Mouse (Mus musculus) kidney, embryonic 16.5 days (tissue): ENCODE data around the gene C530008M17Rik. TPM values are rescaled to one million over a fixed set of nuclear protein-coding genes. Genes with fewer than 3 reads are reported as not detected.

Experiments
- ATAC-seq: fragments of 200-750 bp; cut with Nextera tagmentation; 2 replicates; pipeline ENCODE4 v1.8.0; 2017; ENCODE audit warnings: moderate TSS enrichment; ENCODE audit not compliant: low FRiP score, low TSS enrichment
- H3K27ac ChIP-seq: fragments of 300-500 bp; sonication (generic); 2 replicates; pipeline ENCODE4 v1.5.1; 2014; ENCODE audit warnings: low read length
- H3K27me3 ChIP-seq: fragments of 300-500 bp; sonication (generic); 2 replicates; pipeline ENCODE4 v1.6.1; 2014; ENCODE audit warnings: low read length, control low read depth, mixed read lengths; ENCODE audit not compliant: insufficient read depth
- H3K36me3 ChIP-seq: fragments of 300-500 bp; sonication (generic); 2 replicates; pipeline ENCODE4 v1.6.1; 2014; ENCODE audit warnings: low read length, control low read depth, mixed read lengths; ENCODE audit not compliant: insufficient read depth
- H3K4me1 ChIP-seq: fragments of 300-500 bp; sonication (generic); 2 replicates; pipeline ENCODE4 v1.6.1; 2014; ENCODE audit warnings: low read length, control low read depth, mixed read lengths; ENCODE audit not compliant: insufficient read depth
- H3K4me2 ChIP-seq: fragments of 300-500 bp; sonication (generic); replicated peaks from 2 replicates; pipeline ENCODE4 v1.6.1; 2014; ENCODE audit warnings: low read depth, low read length
- H3K4me3 ChIP-seq: fragments of 300-500 bp; sonication (generic); 2 replicates; pipeline ENCODE4 v1.5.1; 2014; ENCODE audit warnings: mild to moderate bottlenecking, low read length
- H3K9ac ChIP-seq: fragments of 300-500 bp; sonication (generic); replicated peaks from 2 replicates; pipeline ENCODE4 v1.6.1; 2014; ENCODE audit warnings: low read length
- H3K9me3 ChIP-seq: fragments of 300-500 bp; sonication (generic); 2 replicates; pipeline ENCODE4 v1.6.1; 2016; ENCODE audit warnings: low read length, control low read depth
- WGBS: fragments of 180-500 bp; shearing (Covaris S2); extraction: QIAGEN DNeasy Blood & Tissue Kit; methylation state at CpG from one replicate; pipeline ENCODE4 v1.1.7; 2014; 5-methylcytosine and 5-hydroxymethylcytosine counted together
- polyA plus RNA-seq: library from polyadenylated mRNA; unstranded; fragments of >200 nt; fragmentation: Nextera tagmentation; extraction: Ambion mirVana; gene quantifications from 2 replicates; pipeline ENCODE4 v1.2.1, GENCODE M21; 2015

Gene C530008M17Rik
- polyA plus RNA-seq, 1 experiment from 2014 or later, result 11.7 TPM

DNA sequence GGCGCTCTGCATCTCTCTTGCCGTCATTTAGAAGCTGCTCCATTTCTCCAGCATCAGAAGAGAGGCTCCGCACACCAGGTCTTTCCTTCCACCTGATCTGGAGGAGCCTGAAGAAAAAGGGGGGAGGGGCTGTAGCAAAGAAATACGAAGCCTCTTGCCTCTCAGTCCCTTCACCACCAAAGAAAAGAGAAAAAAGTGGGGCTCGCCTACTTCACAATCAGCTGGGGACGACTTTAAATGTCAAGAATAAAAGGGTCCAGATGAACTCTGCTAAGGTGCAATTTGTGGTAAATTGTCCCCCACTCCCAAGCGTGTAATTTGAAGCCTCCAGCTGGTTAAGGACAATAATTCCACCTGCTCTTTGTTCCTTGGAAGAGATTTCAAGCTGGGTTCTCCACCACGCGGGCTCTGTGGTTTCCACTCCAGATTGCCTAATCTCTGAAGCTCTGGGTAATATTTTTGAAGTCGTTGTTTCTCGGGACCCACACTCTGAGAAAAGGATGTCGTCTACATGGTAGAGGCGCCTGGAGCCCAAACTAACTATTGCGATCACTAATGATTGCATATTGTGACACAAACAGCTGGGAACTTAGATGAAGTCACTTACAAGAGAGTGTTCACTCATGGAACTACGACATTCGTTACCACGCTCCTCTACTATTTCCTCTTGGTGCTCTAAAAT lies 176.4 kb downstream of the C530008M17Rik start:
- H3K36me3 ChIP-seq, result no peaks in the 10 kb centered on the region
- no peak overlapping the region for H3K4me2 ChIP-seq
- no peak overlapping the region for H3K27ac ChIP-seq
- H3K27me3 ChIP-seq, result no peaks in the 10 kb centered on the region
- ATAC-seq, result no peak
- no peak overlapping the region for H3K4me3 ChIP-seq
- H3K9me3 ChIP-seq, result no peaks in the 10 kb centered on the region
- H3K4me1 ChIP-seq, result no peaks in the 10 kb centered on the region
- H3K9ac ChIP-seq, result no peak overlapping the region
- 71% methylated on average over 17 of the region's 17 CpGs for WGBS

DNA sequence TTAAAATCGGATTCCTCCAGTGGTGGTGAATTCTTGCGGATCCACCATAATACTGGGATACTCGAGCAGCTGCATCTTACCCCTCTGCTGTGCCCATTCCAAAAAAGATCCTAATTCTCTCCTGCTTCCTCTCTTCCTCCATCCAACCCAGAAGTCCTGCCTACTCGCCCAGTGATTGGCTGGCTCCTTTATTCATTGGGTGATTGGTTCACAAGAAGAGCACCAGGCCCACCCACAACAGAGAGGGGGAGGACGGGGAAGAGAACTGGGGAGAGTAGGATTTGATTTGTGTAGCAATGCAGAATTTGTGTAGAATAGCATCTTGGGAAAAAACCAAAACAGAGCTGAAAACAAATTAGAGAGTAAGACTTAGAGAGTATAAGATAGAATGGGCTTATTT lies 180.7 kb downstream of the C530008M17Rik start:
- no peaks in the 10 kb centered on the region for H3K27me3 ChIP-seq
- no peak overlapping the region for H3K4me3 ChIP-seq
- H3K4me2 ChIP-seq, result no peak overlapping the region
- no peak for ATAC-seq
- no peaks in the 10 kb centered on the region for H3K4me1 ChIP-seq
- no peaks in the 10 kb centered on the region for H3K9me3 ChIP-seq
- H3K27ac ChIP-seq, result no peak overlapping the region
- 64% methylated on average over 5 of the region's 5 CpGs for WGBS
- no peak overlapping the region for H3K9ac ChIP-seq
- H3K36me3 ChIP-seq, result no peaks in the 10 kb centered on the region

DNA sequence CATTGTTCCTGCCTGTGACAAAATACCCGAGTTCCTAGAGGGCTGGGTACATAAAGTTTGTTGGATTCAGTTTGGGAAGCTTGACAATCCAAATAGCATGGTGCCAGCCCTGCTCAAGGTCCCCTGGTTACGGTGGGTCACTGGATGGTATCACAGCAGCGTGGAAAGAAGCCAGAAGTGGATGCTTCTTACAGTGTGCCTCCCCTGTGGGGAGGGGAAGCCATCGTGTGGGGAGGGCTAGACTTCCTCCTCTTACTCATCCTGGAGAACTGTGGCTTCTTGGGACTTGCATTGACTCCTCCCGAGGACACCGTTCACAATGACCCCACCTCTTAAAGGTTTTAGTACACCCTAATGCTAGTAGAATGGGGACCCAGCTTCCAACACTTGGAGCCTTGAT lies 183.5 kb downstream of the C530008M17Rik start:
- H3K4me1 ChIP-seq, result no peaks in the 10 kb centered on the region
- H3K4me3 ChIP-seq, result no peak overlapping the region
- WGBS, result 81% methylated on average over 6 of the region's 6 CpGs
- H3K4me2 ChIP-seq, result no peak overlapping the region
- ATAC-seq, result no peak
- H3K27ac ChIP-seq, result no peak overlapping the region
- H3K36me3 ChIP-seq, result no peaks in the 10 kb centered on the region
- H3K9ac ChIP-seq, result no peak overlapping the region
- no peaks in the 10 kb centered on the region for H3K9me3 ChIP-seq
- H3K27me3 ChIP-seq, result no peaks in the 10 kb centered on the region

DNA sequence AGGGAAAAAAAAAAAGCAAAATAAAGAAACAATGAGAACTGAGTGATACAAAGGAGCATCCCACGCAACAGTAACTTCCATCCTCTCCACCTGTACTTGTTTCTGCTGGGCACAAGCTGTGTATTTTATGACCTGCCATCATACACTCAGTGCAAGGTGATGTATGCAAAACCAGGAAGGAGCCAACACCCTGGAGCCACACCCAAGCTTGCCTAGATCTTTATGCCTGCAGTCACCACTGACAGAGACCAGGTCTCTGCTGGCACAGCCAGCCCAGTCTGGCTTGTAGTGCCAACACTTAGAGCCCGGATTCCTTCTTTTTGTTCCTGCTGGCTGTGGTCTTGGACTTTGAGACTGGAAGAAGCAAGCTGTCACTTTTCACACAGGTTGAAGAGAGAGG lies 185.5 kb downstream of the C530008M17Rik start:
- H3K27ac ChIP-seq, result no peak overlapping the region
- H3K4me3 ChIP-seq, result no peak overlapping the region
- no peaks in the 10 kb centered on the region for H3K4me1 ChIP-seq
- H3K9ac ChIP-seq, result no peak overlapping the region
- no peaks in the 10 kb centered on the region for H3K27me3 ChIP-seq
- no peak for ATAC-seq
- H3K9me3 ChIP-seq, result no peaks in the 10 kb centered on the region
- H3K36me3 ChIP-seq, result no peaks in the 10 kb centered on the region
- WGBS, result 81% methylated on average over 2 of the region's 2 CpGs
- H3K4me2 ChIP-seq, result no peak overlapping the region

DNA sequence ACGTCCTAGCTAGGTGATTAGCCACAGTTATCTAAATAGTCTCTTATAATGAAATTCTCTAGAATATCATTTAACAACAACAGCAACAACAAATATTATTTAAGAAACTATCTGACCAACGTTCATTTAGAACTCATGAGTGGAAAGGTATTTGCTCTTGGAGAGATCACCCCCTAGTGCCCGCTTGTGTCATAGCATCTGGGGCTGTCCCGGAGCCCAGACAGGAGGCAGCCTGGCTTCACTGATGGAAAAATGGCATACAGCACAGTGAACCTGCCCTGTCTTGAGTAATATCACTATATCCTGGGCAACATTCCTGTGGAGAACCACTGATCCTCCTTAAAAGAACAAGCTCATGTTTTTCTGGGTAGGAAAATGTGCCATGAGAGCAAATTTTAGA lies 187.1 kb downstream of the C530008M17Rik start:
- Histone ChIP-seq H3K4me3 (no peak overlapping the region), H3K27ac (no peak overlapping the region), H3K4me2 (no peak overlapping the region), H3K9me3 (no peaks in the 10 kb centered on the region), H3K4me1 (no peaks in the 10 kb centered on the region), H3K36me3 (no peaks in the 10 kb centered on the region), H3K9ac (no peak overlapping the region), H3K27me3 (no peaks in the 10 kb centered on the region)
- ATAC-seq, result peak; percentile 40; the same call in 1 of the 2 replicates
- WGBS, result 13% methylated on average over 4 of the region's 4 CpGs

DNA sequence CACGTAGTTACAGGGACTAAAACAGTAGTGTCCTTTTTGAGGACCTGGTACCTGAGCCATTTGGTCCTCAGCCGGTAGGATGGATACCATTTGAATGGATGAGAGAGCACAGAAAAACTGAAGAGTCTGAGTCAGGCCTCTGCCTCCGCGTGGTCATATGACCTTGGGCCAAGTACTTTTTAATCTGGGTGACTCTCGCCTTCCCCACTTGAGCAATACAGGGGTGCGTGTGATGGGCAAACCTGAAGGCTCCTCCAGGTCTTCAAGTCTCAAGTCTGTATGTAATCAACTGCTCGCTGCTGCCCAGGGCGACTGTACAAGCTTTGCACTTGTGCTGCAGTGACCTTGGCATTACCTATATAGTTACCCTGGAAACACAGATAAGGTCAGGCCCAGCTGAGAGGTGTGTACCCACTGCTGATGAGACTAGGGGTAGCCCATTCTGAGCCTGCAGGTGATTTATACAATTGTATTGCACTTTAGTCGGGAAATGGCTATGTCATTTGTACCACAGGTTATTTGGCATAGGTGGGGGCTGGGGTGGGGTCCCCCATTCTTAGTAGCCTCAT lies 187.6 kb downstream of the C530008M17Rik start:
- H3K36me3 ChIP-seq, result 0 out of 2 replicates have a peak, but pooled peaks cover 2% of the 10 kb centered on the region
- no peak for ATAC-seq
- 86% methylated on average over 9 of the region's 9 CpGs for WGBS

DNA sequence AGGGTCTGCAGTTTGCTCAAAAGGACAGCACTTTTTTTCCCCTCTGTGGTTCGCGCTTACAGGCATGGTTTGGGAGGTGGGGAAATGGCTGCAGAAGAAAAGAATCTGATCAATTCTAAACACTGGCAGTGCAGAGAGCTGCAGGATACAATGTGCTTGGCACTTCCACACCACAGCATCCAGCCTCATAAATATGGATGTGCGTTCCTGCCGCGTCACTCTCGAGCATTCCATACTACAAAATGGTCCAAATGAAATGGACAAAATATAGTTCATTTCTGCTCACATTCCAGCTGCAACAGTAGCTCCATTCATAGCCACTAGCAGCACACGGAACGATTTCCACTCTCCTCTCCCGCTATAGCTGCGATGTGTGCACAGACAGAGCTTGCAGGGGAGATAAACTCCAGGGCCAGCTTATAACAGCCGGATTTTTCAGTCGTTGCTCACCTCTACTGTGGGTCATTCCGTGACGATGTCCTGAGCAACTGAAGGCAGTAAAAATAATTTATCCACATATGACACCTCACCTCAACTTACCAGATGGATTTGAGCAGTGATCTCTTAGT lies 188.4 kb downstream of the C530008M17Rik start:
- Histone ChIP-seq H3K27me3 (no peaks in the 10 kb centered on the region), H3K9ac (no peak overlapping the region), H3K4me1 (no peaks in the 10 kb centered on the region), H3K4me3 (no peak overlapping the region), H3K27ac (no peak overlapping the region), H3K36me3 (0 out of 2 replicates have a peak, but pooled peaks cover 2% of the 10 kb centered on the region), H3K9me3 (no peaks in the 10 kb centered on the region), H3K4me2 (no peak overlapping the region)
- no peak for ATAC-seq
- WGBS, result 74% methylated on average over 14 of the region's 14 CpGs

More for the DNA sequence above, 187.6 kb downstream of the C530008M17Rik start:
- Histone ChIP-seq H3K4me1 (no peaks in the 10 kb centered on the region), H3K4me2 (no peak overlapping the region), H3K4me3 (no peak overlapping the region), H3K9me3 (no peaks in the 10 kb centered on the region), H3K9ac (no peak overlapping the region), H3K27me3 (no peaks in the 10 kb centered on the region), H3K27ac (no peak overlapping the region)

DNA sequence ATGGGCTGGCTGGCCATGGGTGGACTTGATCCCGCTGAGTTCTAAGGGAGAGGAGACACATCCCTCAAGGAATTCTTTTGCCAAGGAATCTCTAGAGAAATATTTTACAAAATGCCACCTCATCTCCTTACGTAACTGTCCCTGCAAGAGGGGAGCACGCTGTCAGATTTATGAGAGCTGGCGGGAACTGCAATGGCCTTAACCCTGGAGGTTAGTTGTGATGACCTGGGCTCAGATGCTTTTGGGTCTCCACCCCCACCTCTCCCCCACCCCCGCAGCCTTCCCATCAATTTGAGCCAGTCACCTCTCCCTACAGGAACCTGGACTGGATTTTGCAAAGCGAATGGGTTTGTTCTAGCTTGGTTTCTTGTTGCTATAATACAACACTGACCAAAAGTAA lies 190.8 kb downstream of the C530008M17Rik start:
- 61% methylated on average over 6 of the region's 6 CpGs for WGBS
- Histone ChIP-seq H3K4me1 (no peaks in the 10 kb centered on the region), H3K4me3 (no peak overlapping the region), H3K9ac (no peak overlapping the region), H3K36me3 (0 out of 2 replicates have a peak, but pooled peaks cover 2% of the 10 kb centered on the region), H3K9me3 (no peaks in the 10 kb centered on the region), H3K4me2 (no peak overlapping the region), H3K27me3 (no peaks in the 10 kb centered on the region), H3K27ac (no peak overlapping the region)
- ATAC-seq, result no peak

DNA sequence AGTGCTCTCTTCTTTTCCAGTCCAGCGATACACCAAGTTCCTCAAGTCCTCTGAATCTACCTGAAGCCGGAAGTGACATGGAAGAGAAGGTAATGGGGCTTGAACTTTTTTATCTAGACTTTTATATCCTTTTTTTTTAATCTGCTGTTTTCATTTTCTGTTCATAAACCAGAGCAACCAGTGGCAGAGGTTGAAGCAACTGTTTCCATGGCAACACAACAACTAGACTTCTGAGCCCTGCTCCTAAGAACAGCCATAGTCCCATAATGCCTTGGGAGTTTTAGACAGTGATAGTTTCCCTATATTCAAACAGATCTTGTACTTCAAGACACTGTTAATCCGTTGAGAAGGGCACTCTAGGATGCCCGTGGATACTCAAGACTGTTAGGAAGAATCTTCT lies 195.0 kb downstream of the C530008M17Rik start:
- Histone ChIP-seq H3K4me1 (0 out of 2 replicates have a peak, but pooled peaks cover 2% of the 10 kb centered on the region), H3K4me2 (no peak overlapping the region), H3K9ac (no peak overlapping the region), H3K4me3 (no peak overlapping the region), H3K27ac (no peak overlapping the region), H3K9me3 (no peaks in the 10 kb centered on the region), H3K36me3 (0 out of 2 replicates have a peak, but pooled peaks cover 2% of the 10 kb centered on the region), H3K27me3 (peaks cover 6% of the 10 kb centered on the region; the same call in 1 of the 2 replicates)
- ATAC-seq, result no peak
- WGBS, result 76% methylated on average over 4 of the region's 4 CpGs

DNA sequence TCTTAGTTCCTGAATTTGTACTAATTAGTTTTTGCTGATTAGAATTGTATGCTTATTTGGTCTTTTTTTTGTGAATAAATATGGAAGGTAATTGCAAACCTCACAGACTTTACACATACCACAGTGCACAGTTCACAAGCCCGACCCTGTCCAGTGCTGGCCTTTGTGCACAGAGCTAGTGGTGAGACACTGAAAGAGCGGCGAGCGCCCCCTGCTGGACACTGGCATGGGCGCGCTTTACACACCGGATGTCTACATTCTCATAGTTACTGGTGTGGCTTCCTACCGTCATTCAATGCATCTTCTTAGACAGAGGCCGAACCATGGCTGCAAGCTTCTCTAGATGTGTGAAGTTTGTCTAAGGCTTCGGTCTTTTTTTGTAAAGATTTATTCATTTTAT lies 197.2 kb downstream of the C530008M17Rik start:
- WGBS, result 22% methylated on average over 10 of the region's 10 CpGs
- no peak overlapping the region for H3K27ac ChIP-seq
- no peak overlapping the region for H3K4me2 ChIP-seq
- peaks cover 17% of the 10 kb centered on the region for H3K27me3 ChIP-seq
- peaks cover 10% of the 10 kb centered on the region; the same call in 1 of the 2 replicates for H3K4me1 ChIP-seq
- no peak overlapping the region for H3K4me3 ChIP-seq
- H3K9ac ChIP-seq, result no peak overlapping the region
- peak; percentile 79; the same call in 1 of the 2 replicates for ATAC-seq
- H3K9me3 ChIP-seq, result no peaks in the 10 kb centered on the region
- H3K36me3 ChIP-seq, result 0 out of 2 replicates have a peak, but pooled peaks cover 2% of the 10 kb centered on the region
